Mouse (Mus musculus) C2C12 (cell line): ENCODE measurements around the gene Epn3. TPM values are rescaled to one million over a fixed set of nuclear protein-coding genes. Genes with fewer than 3 reads are reported as not detected.

Experiments
- H3K27me3 ChIP-seq: one replicate; pipeline ENCODE4 v1.6.1; 2011; ENCODE audit not compliant: control insufficient read depth, insufficient read depth, insufficient read length
- H3K36me3 ChIP-seq: one replicate; pipeline ENCODE4 v1.6.1; 2011; ENCODE audit not compliant: control insufficient read depth, insufficient read depth
- H3K4me3 ChIP-seq: one replicate; pipeline ENCODE4 v1.5.1; 2011; ENCODE audit warnings: mild to moderate bottlenecking, control low read depth; ENCODE audit not compliant: poor library complexity, insufficient read depth, severe bottlenecking
- H3K79me2 ChIP-seq: one replicate; pipeline ENCODE4 v1.6.1; 2011; ENCODE audit not compliant: control insufficient read depth, insufficient read depth
- H3K79me3 ChIP-seq: one replicate; pipeline ENCODE4 v1.6.1; 2011; ENCODE audit warnings: low read depth, control low read depth
- H3ac ChIP-seq: one replicate; pipeline ENCODE3; 2011; ENCODE audit warnings: low read depth; ENCODE audit not compliant: control insufficient read depth, insufficient read length
- CEBPB ChIP-seq: IDR thresholded peaks from one replicate; pipeline ENCODE4 v1.6.1; 2011; ENCODE audit warnings: low read depth, mild to moderate bottlenecking, control low read depth, moderate library complexity
- CTCF ChIP-seq: IDR thresholded peaks from one replicate; pipeline ENCODE4 v1.5.1; 2011; ENCODE audit not compliant: control insufficient read depth, insufficient read depth, insufficient read length
- FOSL1 ChIP-seq: IDR thresholded peaks from one replicate; pipeline ENCODE4 v1.8.0; 2011; ENCODE audit warnings: mild to moderate bottlenecking, low read length; ENCODE audit not compliant: poor library complexity, insufficient read depth, severe bottlenecking
- MAX ChIP-seq: IDR thresholded peaks from one replicate; pipeline ENCODE4 v1.6.1; 2011; ENCODE audit warnings: mild to moderate bottlenecking, control low read depth
- MYOD1 ChIP-seq: IDR thresholded peaks from one replicate; pipeline ENCODE4 v1.6.1; 2011; ENCODE audit warnings: low read depth; ENCODE audit not compliant: control insufficient read depth, insufficient read length
- MYOG ChIP-seq: IDR thresholded peaks from one replicate; pipeline ENCODE4 v1.6.1; 2011; ENCODE audit not compliant: control insufficient read depth, insufficient read length; ENCODE audit errors: extremely low read depth
- USF1 ChIP-seq: IDR thresholded peaks from one replicate; pipeline ENCODE4 v1.6.1; 2011; ENCODE audit warnings: low read depth, mild to moderate bottlenecking, control low read depth, moderate library complexity
- polyA plus RNA-seq: library from polyadenylated mRNA; unstranded; fragments of >200 nt; fragmentation: generic; extraction: Trizol; gene quantifications from one replicate; pipeline ENCODE4 v1.2.1, GENCODE M21; 2012; ENCODE audit warnings: missing spikeins

The Epn3 gene
- polyA plus RNA-seq, 1 experiment = 0.25 TPM

DNA sequence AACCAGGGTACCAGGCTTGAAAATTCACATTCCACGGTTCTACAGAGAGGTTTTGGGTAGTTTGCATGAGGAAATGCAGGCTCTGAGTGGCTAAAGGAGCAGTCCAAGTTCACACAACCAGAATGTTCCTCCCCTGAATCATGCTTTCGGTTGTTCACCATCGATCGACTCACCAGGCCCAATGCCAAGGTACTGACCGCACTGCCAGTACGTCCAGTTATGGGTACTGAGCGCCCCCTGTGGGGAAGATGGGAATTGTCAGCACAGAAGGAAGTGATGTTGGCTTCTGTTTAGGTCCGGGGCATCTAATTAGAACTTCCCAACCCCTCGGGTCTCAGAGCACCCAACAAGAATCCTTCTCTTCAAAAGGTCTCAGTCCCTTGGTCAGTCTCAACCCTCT lies 44.2 kb upstream of the Epn3 start:
- Histone ChIP-seq H3K79me3 (no peaks in the 10 kb centered on the region), H3K79me2 (no peaks in the 10 kb centered on the region), H3ac (no peak overlapping the region), H3K4me3 (no peak overlapping the region), H3K27me3 (no peaks in the 10 kb centered on the region), H3K36me3 (no peaks in the 10 kb centered on the region)
- TF ChIP-seq MYOD1 (no peak), CTCF (peak; percentile 86), USF1 (no peak), MYOG (no peak), MAX (peak; percentile 72), FOSL1 (peak; percentile 36)

GRCm38 (mm10) chr11:94543344-94543743 lies 43.6 kb upstream of the Epn3 start:
- no peaks in the 10 kb centered on the region for H3K79me2 ChIP-seq
- H3K4me3 ChIP-seq = no peak overlapping the region
- no peaks in the 10 kb centered on the region for H3K79me3 ChIP-seq
- no peaks in the 10 kb centered on the region for H3K27me3 ChIP-seq
- TF ChIP-seq CEBPB (no peak), MAX (no peak), MYOG (no peak), MYOD1 (no peak), USF1 (no peak), FOSL1 (no peak), CTCF (no peak)
- H3K36me3 ChIP-seq = no peaks in the 10 kb centered on the region
- H3ac ChIP-seq = peak overlapping the region; percentile 26

DNA sequence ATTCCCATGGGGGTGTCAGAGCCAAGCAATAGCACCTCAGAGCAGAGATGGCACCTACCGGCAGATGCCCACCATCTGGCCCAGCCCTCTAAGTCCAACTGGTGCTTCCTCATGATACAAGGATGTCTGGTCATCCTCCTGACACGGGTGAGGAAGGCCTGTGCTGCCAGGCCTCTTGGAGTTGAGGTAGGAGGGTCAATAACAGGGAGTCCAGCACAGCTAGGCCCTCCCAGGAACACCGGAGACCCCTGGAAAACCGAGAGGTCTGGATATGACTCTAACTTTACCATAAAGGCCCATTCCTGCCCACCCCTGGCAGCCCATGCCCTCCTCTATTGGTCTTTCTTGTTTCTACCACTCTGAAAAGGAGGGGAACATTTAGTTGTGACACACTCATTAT lies 42.6 kb upstream of the Epn3 start:
- Histone ChIP-seq H3K79me3 (no peaks in the 10 kb centered on the region), H3K79me2 (no peaks in the 10 kb centered on the region), H3K27me3 (no peaks in the 10 kb centered on the region), H3K36me3 (no peaks in the 10 kb centered on the region), H3ac (no peak overlapping the region), H3K4me3 (no peak overlapping the region)
- TF ChIP-seq MYOG = no peak
- TF ChIP-seq MAX = no peak
- TF ChIP-seq USF1 = no peak
- no peak for TF ChIP-seq CEBPB
- no peak for TF ChIP-seq MYOD1
- TF ChIP-seq FOSL1 = no peak
- no peak for TF ChIP-seq CTCF

- Histone ChIP-seq H3ac (no peak overlapping the region), H3K79me2 (no peaks in the 10 kb centered on the region), H3K4me3 (no peak overlapping the region), H3K79me3 (no peaks in the 10 kb centered on the region), H3K27me3 (no peaks in the 10 kb centered on the region), H3K36me3 (no peaks in the 10 kb centered on the region)
- TF ChIP-seq CTCF (no peak), CEBPB (no peak), MYOG (no peak), USF1 (no peak), MYOD1 (no peak), MAX (no peak), FOSL1 (no peak)
These were observed 40.0 kb upstream of the Epn3 start for GRCm38 (mm10) chr11:94539761-94540160.

DNA sequence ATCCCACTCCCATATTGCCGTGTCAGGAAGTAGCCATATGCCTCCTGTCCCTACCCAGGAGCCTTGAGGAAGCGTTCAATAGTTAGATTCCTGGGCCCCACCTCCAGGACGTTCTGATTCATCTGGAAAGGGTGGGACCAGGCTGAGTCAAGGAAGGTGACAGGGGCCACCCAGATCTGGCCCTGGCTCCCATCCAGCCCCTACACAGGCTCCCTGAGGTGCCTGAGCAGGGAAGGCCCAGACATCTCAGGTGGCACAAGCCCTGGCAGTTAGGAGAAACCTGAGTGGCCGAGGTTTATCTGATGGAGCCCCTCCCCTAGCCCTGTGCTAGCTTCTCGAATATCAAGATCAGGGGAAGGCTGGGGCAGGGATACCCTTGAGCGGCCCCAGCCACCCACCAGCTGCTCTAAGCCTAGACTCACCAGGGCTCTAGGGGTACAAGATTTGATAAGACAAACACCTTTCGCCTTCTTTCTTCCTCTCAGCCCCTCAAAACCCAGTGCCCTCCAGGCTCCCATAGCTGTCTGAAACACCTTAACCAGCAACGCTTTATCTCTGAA lies 39.0 kb upstream of the Epn3 start:
- H3ac ChIP-seq = no peak overlapping the region
- H3K36me3 ChIP-seq = no peaks in the 10 kb centered on the region
- H3K79me2 ChIP-seq = no peaks in the 10 kb centered on the region
- no peak overlapping the region for H3K4me3 ChIP-seq
- no peaks in the 10 kb centered on the region for H3K79me3 ChIP-seq
- no peaks in the 10 kb centered on the region for H3K27me3 ChIP-seq
- no peak for TF ChIP-seq USF1
- no peak for TF ChIP-seq CTCF
- TF ChIP-seq MAX = no peak
- TF ChIP-seq MYOG = no peak
- TF ChIP-seq CEBPB = no peak
- TF ChIP-seq FOSL1 = no peak
- no peak for TF ChIP-seq MYOD1

- Histone ChIP-seq H3K4me3 (no peak overlapping the region), H3K27me3 (no peaks in the 10 kb centered on the region), H3ac (no peak overlapping the region), H3K79me3 (no peaks in the 10 kb centered on the region), H3K36me3 (no peaks in the 10 kb centered on the region), H3K79me2 (no peaks in the 10 kb centered on the region)
- TF ChIP-seq USF1 (no peak), MYOG (no peak), MYOD1 (no peak), CTCF (no peak), CEBPB (no peak), FOSL1 (no peak), MAX (no peak)
These were observed 33.4 kb upstream of the Epn3 start for GRCm38 (mm10) chr11:94533171-94533570.
